Mouse (Mus musculus) heart, embryonic 16.5 days (tissue): ENCODE measurements around the gene Flt3. TPM values are rescaled to one million over a fixed set of nuclear protein-coding genes. Genes with fewer than 3 reads are reported as not detected.

Source experiments
- ATAC-seq: fragments of 200-750 bp; cut with Nextera tagmentation; replicated peaks from 2 replicates; pipeline ENCODE4 v1.8.0; 2017; ENCODE audit warnings: moderate number of reproducible peaks; ENCODE audit not compliant: insufficient read depth, low FRiP score; ENCODE audit errors: extremely low read depth
- H3K27ac ChIP-seq: fragments of 300-500 bp; sonication (generic); 2 replicates; pipeline ENCODE4 v1.5.1; 2014; ENCODE audit warnings: mild to moderate bottlenecking, low read length, control low read depth, moderate library complexity
- H3K27me3 ChIP-seq: fragments of 300-500 bp; sonication (generic); 2 replicates; pipeline ENCODE4 v1.6.1; 2014; ENCODE audit warnings: low read length, mixed read lengths; ENCODE audit not compliant: control insufficient read depth, insufficient read depth
- H3K36me3 ChIP-seq: fragments of 300-500 bp; sonication (generic); 2 replicates; pipeline ENCODE4 v1.6.1; 2014; ENCODE audit not compliant: control insufficient read depth, insufficient read depth
- H3K4me1 ChIP-seq: fragments of 300-500 bp; sonication (generic); 2 replicates; pipeline ENCODE4 v1.6.1; 2014; ENCODE audit warnings: low read length, mixed read lengths; ENCODE audit not compliant: control insufficient read depth, insufficient read depth
- H3K4me2 ChIP-seq: fragments of 300-500 bp; sonication (generic); 2 replicates; pipeline ENCODE4 v1.6.1; 2014; ENCODE audit warnings: low read depth, mild to moderate bottlenecking, control low read depth, low read length
- H3K4me3 ChIP-seq: fragments of 300-500 bp; sonication (generic); 2 replicates; pipeline ENCODE4 v1.5.1; 2014; ENCODE audit warnings: mild to moderate bottlenecking, control low read depth, low read length
- H3K9ac ChIP-seq: fragments of 300-500 bp; sonication (generic); 2 replicates; pipeline ENCODE4 v1.6.1; 2014; ENCODE audit warnings: low read length, control low read depth
- H3K9me3 ChIP-seq: fragments of 300-500 bp; sonication (generic); replicated peaks from 2 replicates; pipeline ENCODE4 v1.6.1; 2016; ENCODE audit warnings: low read length; ENCODE audit not compliant: control insufficient read depth
- WGBS: fragments of 180-500 bp; shearing (Covaris S2); extraction: QIAGEN DNeasy Blood & Tissue Kit; methylation state at CpG from one replicate; pipeline ENCODE4 v1.1.7; 2014; 5-methylcytosine and 5-hydroxymethylcytosine counted together
- polyA plus RNA-seq: library from polyadenylated mRNA; unstranded; fragments of >200 nt; fragmentation: Nextera tagmentation; extraction: Ambion mirVana; gene quantifications from 2 replicates; pipeline ENCODE4 v1.2.1, GENCODE M21; 2015

Gene Flt3
- polyA plus RNA-seq, 1 experiment from 2014 or later, result 0.37 TPM

DNA sequence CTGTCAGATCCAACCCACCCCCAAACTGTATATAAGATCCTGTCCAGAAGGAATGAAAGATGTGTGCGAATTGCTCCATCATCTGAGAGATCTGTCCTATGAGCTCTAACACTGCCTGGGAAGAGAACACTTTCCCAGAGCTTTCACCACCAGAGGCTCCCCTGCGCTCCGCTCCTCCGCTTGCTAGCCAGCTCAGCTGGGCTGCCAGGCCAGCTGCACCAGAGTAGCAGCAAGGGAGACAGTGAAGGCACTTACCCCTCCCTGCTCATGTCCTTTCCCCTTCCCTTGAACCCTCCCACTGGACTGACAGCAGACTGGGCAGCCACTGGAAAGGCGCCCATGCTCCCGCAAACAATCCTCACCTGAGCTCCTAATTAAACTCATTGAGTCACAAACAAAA, 23.3 kb upstream of the Flt3 start:
- Histone ChIP-seq H3K9ac (no peak overlapping the region), H3K4me2 (no peak overlapping the region), H3K27ac (no peak overlapping the region), H3K4me1 (no peaks in the 10 kb centered on the region), H3K36me3 (no peaks in the 10 kb centered on the region), H3K4me3 (no peak overlapping the region), H3K27me3 (no peaks in the 10 kb centered on the region), H3K9me3 (no peaks in the 10 kb centered on the region)
- 43% methylated on average over 6 of the region's 6 CpGs for WGBS
- ATAC-seq, result no peak

DNA sequence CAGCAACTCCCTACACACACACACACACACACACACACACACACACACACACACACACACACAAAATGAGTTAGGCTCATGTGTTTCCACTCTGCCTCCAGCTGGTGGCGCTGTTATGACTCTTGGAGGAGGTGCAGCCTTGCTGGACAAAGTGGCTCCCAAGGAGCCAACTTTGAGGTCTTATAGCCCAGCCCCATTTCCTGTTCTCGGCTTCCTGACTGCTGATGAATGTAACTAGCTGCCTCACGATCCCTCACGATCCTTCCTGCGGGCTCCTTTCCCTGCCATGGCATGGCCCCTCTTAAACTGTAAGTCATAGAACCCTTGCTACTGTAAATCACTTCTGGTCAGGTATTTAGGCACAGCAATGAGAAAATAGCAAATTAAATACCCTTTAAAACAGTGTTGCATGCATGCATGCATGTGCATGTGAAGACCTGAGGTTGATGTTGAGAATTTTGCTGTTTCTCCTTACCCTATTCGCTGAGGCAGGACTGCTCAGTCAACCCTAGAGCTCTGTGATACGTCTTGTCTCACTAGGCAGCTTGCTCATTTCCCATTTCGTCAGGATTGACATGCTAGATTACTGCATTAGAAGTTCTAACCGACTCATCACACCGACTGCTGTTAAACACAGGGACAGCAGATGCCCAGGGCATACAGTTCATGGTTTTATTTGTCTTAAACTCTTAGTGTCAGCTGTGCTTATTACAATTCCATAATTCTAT, 18.3 kb upstream of the Flt3 start:
- Histone ChIP-seq H3K9ac (peak overlapping the region; percentile 7; the same call in 1 of the 2 replicates), H3K27me3 (no peaks in the 10 kb centered on the region), H3K27ac (no peak overlapping the region), H3K4me3 (peak overlapping the region; percentile 7; the same call in 1 of the 2 replicates), H3K4me1 (no peaks in the 10 kb centered on the region), H3K36me3 (no peaks in the 10 kb centered on the region), H3K9me3 (no peaks in the 10 kb centered on the region), H3K4me2 (peak overlapping the region; percentile 29; the same call in 1 of the 2 replicates)
- ATAC-seq, result peak; percentile 58
- WGBS, result 31% methylated on average over 10 of the region's 10 CpGs

DNA sequence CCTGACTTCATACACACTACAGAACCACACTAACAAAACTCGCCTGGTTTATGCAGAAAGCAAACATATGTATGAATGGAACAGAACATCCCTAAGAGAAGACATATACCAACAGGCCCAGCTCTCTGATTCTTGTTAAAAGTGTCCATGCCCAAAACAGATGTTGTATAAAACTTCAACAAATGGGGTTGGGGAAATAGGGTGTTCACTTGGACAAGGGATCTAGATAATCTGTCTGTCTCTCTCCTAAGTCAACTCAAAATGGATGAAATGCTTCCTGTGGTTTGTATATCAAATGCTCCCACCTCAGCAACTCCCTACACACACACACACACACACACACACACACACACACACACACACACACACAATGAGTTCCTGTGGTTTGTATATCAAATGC, 17.7 kb upstream of the Flt3 start:
- Histone ChIP-seq H3K9ac (no peak overlapping the region), H3K4me2 (no peak overlapping the region), H3K4me1 (no peaks in the 10 kb centered on the region), H3K9me3 (no peaks in the 10 kb centered on the region), H3K36me3 (no peaks in the 10 kb centered on the region), H3K27me3 (no peaks in the 10 kb centered on the region), H3K4me3 (no peak overlapping the region), H3K27ac (no peak overlapping the region)
- WGBS, result 57% methylated on average over 1 of the region's 1 CpGs
- ATAC-seq, result no peak

DNA sequence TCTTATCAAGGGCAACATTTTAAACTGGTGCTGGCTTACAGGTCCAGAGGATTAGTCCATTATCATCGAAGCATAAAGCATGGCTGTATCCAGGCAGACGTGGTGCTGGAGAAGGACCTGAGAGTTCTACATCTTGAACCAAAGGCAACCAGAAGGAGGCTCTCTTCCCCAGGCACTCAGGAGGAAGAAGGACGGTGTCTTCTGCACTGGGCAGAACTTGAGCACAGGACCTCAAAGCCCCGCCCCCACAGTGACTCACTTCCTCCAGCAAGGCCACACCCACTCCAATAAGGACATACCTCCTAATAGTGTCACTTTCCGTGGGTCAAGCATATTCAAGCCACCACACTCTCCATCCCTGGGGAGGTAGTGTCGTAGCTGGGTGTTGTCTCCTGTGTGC, 10.3 kb upstream of the Flt3 start:
- 78% methylated on average over 6 of the region's 6 CpGs for WGBS
- ATAC-seq, result no peak
- Histone ChIP-seq H3K27me3 (no peaks in the 10 kb centered on the region), H3K9ac (no peak overlapping the region), H3K36me3 (no peaks in the 10 kb centered on the region), H3K4me2 (no peak overlapping the region), H3K4me1 (no peaks in the 10 kb centered on the region), H3K27ac (no peak overlapping the region), H3K4me3 (no peak overlapping the region), H3K9me3 (peaks cover 2% of the 10 kb centered on the region; the same call in 1 of the 2 replicates)

DNA sequence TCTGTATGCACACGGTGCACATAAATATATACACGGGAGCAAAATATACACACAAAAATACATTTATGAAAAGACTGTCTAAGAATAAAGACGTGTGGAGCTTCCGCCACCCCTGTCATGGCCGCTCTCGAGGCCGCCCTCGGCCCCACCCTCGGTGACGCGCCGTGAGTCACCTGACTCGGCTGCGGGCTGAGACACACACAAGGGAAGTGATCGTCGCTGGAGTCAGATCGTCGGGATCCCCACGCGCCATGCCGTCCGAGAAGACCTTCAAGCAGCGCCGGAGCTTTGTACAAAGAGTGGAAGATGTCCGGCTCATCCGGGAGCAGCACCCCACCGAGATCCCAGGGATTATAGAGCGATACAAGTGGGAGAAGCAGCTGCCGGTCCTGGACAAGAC, 8.4 kb upstream of the Flt3 start:
- Histone ChIP-seq H3K27ac (no peak overlapping the region), H3K9me3 (peaks cover 2% of the 10 kb centered on the region; the same call in 1 of the 2 replicates), H3K4me3 (peak overlapping the region; percentile 38), H3K4me1 (no peaks in the 10 kb centered on the region), H3K9ac (no peak overlapping the region), H3K36me3 (no peaks in the 10 kb centered on the region), H3K4me2 (peak overlapping the region; percentile 58), H3K27me3 (no peaks in the 10 kb centered on the region)
- WGBS, result 40% methylated on average over 29 of the region's 29 CpGs
- ATAC-seq, result no peak; the same call in 1 of the 2 replicates

DNA sequence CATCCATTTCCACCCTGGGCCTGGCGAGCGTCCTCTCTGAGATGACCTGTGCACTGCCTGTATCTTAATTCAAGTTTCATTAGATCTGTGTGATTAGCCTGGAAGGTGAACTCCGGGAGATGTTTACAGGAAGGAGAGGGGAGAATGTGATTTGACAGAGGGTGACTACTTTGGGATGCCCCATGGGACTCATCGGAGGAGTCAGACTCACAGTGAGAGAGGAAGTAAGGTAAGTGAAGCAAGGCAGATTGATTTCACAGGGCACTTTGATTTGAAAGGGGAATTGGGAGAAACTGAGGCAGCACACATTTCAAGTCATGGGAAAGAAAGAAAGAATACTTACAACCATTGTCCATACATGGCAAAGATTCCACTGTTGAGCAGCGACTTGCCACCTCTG, 5.8 kb upstream of the Flt3 start:
- Histone ChIP-seq H3K27ac (no peak overlapping the region), H3K27me3 (peaks cover 10% of the 10 kb centered on the region), H3K9ac (no peak overlapping the region), H3K9me3 (peaks cover 2% of the 10 kb centered on the region; the same call in 1 of the 2 replicates), H3K4me3 (no peak overlapping the region), H3K4me2 (no peak overlapping the region), H3K36me3 (no peaks in the 10 kb centered on the region), H3K4me1 (no peaks in the 10 kb centered on the region)
- ATAC-seq, result no peak
- 74% methylated on average over 5 of the region's 5 CpGs for whole genome bisulfite sequencing

DNA sequence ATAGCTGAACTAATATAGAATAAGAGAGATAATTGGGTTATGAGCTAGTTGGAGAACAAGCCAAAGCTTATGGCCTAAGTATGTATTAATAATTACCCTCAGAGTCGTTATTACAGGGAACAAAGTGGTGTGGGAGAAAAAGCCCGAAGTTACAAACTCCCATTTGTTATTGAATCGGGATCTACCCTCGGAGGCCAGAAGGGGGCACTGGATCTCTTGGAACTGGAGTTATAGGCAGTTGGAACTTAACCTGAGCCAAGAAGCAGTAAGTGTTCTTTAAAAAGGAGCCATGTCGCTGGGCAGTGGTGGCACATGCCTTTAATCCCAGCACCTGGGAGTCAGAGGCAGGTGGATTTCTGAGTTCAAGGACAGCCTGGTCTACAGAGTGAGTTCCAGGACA, 2.2 kb upstream of the Flt3 start:
- Histone ChIP-seq H3K4me3 (no peak overlapping the region), H3K27me3 (peaks cover 43% of the 10 kb centered on the region), H3K4me2 (no peak overlapping the region), H3K27ac (no peak overlapping the region), H3K36me3 (no peaks in the 10 kb centered on the region), H3K4me1 (peaks cover 8% of the 10 kb centered on the region; the same call in 1 of the 2 replicates), H3K9ac (no peak overlapping the region), H3K9me3 (peaks cover 2% of the 10 kb centered on the region; the same call in 1 of the 2 replicates)
- WGBS, result 25% methylated on average over 5 of the region's 5 CpGs
- no peak for ATAC-seq

DNA sequence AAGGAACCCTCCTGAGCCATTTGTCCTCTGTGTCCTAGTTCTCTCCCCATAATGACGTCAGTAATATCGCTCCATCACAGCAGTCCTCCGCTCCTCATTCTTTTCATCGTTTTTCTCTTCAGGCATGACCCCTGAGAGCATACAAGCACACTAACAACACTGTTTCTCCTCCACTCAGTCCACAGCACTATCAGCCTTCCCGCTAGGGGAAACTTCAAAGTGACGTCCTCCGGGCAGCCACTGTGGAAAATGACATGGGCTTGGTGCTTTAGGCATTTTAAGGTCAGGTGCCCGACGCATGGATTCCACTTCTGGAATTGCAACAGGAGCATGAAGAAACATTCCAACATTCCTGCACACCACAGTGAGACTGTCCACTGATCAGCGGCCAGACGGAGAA, 735 bp upstream of the Flt3 start:
- Histone ChIP-seq H3K27ac (no peak overlapping the region), H3K9ac (no peak overlapping the region), H3K9me3 (no peaks in the 10 kb centered on the region), H3K4me2 (peak overlapping the region; percentile 81), H3K4me3 (peak overlapping the region; percentile 54), H3K27me3 (peaks cover 45% of the 10 kb centered on the region), H3K4me1 (peaks cover 8% of the 10 kb centered on the region; the same call in 1 of the 2 replicates), H3K36me3 (no peaks in the 10 kb centered on the region)
- ATAC-seq, result no peak
- WGBS, result 22% methylated on average over 11 of the region's 11 CpGs

DNA sequence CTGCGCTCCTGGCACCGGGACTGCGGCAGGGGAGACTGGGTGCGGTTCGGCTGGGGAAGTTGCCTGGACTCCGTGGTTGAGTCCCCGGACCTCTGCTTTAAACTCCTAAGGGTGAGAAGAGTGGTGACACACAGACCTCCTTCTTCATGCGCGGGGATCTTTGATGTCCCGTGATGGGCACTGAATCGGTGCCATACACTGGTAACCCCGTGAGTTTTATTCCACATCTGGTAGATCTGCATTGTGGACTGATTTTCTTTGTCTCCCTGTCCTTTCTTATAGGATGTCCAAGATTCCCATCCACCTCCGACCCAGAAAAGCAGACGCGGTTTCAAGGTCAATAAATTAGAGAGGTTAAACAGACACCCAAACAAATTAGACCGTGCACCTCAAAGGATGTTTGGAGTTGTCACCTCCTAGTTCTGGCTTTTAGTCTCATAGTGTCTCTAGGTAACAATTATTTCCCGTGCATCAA, 253 bp upstream of the Flt3 start:
- H3K4me2 ChIP-seq, result peak overlapping the region; percentile 81
- H3K27ac ChIP-seq, result no peak overlapping the region

More for the DNA sequence above, 253 bp upstream of the Flt3 start:
- ATAC-seq, result no peak
- Histone ChIP-seq H3K27me3 (peaks cover 45% of the 10 kb centered on the region), H3K9me3 (no peaks in the 10 kb centered on the region), H3K4me1 (peaks cover 8% of the 10 kb centered on the region; the same call in 1 of the 2 replicates), H3K4me3 (peak overlapping the region; percentile 54), H3K36me3 (no peaks in the 10 kb centered on the region), H3K9ac (peak overlapping the region; percentile 46)
- 2% methylated on average over 17 of the region's 17 CpGs for WGBS
